Mouse (Mus musculus) right cerebral cortex, postnatal 25 days (tissue): ENCODE results near the gene Wdr1.

Source experiments
- DNase-seq: peaks from one replicate; pipeline ENCODE4 v3.0.0; 2022

Gene Wdr1

DNA sequence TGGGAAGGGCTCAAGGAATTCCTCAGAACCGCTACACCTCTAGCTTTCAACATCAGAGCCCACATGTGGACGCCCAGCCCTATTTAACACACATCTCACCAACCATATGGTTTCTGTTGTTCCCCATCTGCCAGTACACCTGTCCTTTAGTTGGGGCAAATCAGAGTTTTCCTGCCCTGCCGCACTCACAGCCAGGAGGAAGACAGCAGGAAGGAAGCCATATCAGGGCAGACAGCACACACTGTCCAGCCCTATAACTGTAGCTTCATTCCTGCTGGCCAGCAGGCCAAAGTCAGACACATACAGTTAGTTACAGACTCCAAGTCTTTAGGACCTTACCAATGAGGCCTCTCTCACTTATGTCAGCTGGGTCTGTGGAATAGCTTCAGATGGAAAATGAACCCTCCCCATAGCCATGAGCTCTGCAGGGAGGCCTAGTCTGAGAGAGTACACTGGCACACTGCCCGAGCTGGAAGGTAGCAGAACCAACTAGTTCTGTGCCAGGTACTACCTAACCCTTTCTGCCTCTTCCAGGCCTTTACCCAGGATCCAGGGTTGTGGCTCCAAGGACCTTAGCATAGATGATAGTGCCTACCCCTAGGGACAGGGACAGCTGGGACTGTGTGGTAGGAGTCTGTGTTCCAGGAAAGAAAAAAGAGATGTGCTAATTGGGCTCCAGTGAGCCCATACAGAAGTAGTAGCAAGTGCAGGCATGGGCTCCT is 19.4 kb downstream of the Wdr1 start:
- DNase-seq = no peak

DNA sequence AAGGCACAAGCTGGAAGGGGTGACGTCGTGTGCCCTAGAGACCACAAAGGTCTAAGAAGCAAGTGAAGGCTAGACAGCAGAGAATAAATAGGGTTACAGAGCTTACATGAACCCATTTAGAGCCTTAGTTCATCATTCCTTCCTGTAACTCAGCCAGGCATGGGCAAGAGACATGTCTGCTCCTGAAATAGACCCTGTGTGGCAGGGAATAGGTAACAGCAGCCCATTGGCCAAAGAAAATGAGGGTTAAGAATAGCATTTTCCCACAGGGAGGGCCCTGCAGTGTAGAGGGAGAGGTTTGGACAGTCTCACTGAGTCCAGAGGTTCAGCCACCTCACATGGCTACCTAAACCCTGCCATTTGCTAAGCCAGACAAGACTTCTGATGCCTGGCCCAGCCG is 21.3 kb downstream of the Wdr1 start:
- DNase-seq = no peak

DNA sequence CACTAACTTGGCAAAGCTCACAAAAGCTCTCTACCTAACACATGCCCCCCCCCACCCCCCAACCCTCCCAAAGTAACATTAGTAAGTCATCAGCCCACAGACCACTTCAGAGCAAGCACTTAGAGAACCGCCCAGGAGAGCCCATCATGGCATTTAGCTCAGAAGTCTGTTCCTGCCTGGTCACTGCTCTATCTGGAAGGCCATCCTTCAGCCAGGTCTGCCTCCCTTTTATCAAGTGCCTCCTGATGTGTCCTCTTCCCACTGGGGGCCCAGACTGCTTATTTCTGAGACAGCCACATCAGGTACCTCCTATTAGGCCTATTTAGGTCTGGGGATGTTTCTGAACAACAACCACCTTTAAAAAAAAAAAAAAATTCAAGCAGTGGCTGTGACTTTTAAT is 22.1 kb downstream of the Wdr1 start:
- no peak for DNase-seq

DNA sequence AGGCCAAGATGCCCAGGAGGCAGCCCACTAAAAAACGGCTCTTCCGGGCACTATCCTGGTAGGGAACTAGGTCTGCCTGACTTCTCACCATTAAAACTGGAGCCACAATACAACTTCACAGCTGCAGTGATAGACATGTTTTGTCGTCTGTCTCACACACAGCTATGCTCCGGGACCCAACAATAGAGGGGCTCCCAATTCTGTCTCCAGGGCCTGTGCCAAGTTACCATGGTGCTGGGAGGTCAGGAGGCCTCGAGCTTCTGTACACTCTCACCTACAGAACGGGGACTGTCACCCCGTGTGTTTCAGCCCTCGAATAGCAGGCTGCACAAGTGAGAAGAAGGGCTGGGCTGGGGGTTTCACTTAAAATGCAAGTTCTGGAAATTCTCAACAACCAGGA is 24.5 kb downstream of the Wdr1 start:
- DNase-seq = no peak

DNA sequence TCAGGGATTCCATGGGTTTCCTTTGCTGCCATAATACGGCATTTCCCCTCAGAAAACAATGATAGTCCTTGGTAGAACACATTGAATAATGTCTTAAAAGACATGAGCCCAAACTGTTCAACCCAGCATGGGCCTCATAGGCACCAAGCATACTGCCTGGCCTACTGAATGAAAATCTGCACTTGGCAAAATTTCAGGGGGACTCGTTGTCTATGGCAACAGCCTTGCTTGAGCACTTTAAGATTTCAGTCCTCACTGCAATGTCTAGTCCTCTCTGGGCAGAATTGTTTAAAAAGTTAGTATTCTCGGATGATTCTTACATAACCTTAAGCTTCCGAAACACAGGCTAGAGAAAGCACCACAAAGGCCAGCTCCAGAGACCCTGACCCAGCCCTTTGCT is 25.2 kb downstream of the Wdr1 start:
- no peak for DNase-seq

DNA sequence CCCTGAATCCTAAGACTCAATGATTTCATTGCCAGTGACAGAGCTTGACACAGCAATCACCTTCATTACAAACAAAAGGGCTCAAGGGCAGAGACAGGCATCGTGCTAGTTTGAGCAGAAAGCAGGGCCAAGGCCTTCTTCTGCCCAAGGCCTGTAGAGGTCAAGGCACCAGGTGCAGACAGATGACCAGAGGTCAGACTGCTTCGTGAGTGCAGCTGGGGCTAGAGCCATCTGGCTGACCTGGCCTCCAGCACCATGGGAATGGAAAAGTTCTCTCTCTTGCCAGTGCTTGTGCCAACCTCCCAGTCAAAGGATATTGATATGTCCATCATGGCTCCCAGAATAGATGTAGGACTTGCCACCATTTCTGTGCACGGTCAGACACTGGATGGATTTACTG is 26.2 kb downstream of the Wdr1 start:
- DNase-seq = no peak

DNA sequence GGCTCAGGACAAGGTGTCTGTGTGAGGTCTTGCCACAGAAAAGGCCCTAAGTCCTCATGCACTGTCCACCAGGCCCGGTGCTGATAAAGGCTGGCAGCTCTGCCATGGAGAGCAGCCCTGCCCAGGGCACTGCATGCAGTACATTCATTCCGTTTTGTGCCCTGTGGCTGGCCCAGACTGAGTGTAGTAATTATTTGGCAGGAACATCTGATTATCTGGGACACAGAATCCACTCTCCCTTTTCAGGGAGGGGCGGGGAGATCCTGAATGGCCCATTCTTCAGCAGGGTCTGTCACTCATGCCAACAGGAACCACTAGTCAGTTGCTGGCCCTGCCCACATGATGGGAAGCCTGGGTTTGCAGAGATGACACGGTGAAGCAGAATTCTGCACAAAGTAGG is 30.9 kb downstream of the Wdr1 start:
- peak; percentile 34 for DNase-seq

DNA sequence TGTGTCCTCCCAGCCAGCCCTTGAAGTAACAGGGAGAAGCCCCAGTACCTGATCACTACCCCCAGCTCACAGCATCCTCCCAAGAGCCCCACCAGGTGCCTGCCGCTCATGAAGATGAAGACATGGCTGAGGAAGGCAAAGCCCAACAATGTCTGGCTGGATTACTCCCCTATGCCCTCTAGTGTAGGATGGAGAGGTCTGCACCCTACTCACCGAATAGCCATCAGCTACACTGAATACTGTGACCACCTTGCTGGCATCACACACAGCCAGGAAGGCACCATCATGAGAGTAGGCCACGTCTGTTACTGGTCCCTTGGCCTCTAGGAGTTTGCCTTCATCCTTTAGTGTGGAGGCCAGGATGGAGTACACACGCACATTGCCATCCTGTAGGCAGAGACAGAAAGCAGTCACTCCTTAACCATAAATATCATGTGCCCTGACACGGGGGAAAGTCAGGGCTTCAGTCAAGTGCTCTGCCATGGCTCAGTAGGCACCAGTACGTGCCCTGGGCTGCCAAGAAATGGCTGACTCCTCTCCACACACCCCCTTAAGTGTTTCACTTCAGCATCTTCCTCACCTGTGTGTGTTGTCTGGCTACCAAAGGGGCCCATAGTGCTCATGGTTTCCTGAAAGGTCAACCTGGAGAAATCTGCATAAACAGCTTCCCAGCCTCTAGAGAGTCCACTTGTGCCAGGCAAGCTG is 33.1 kb downstream of the Wdr1 start:
- no peak for DNase-seq

DNA sequence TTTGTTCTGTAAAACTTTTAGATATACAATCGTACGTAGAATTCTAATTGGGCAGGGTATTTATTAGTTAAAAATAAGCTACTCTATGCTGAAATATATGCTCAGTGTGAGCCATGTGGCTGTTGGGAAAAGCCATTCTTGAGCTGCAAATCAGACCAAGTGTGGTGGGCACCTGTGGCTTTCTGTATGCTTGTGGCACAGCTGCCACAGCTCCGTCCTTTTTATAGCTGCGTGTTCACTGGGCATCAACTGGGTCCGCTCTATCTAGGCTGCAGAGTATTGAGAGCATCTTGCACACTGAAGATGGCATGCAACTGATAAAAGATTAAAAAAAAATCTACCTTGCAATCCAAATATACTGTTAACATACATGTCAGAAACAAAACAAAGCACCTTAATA is 40.0 kb downstream of the Wdr1 start:
- no peak for DNase-seq

DNA sequence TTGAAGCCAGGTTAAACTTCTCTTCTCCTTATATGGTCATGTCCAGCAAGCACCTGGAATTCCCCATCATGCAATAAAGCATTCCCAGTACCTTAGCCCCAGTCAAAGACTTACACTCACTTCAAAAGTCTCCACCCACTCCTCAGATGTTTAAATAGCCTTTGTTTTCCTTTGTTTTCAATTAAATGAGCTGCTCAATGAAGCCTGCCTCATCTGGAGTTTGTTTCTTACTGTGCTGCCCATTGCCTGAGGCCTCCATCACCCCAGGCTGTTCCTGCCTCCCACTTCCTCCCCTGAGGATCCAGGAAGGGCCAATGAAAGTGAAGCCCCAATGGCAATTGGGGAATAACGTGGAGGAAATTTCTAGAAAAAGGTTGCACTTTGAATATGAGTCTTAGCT is 42.2 kb downstream of the Wdr1 start:
- DNase-seq = no peak

DNA sequence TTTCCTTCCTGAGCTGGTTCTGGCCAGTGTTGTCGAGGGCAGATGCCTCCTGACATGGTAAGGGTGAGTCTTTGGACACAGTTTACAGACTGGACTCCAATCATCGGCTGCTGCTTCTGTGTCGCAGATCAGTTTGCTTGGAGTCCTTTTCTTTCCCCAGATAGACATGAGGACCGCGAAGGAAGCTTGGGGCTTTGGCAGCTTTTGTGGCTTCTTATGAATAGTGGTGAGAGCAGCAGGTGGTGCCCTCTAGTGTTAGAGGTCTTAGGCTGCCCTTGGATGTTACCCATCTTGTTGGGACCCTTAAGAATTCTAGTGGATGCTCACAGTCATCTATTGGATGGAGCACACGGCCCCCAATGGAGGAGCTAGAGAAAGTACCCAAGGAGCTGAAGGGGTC is 46.8 kb downstream of the Wdr1 start:
- DNase-seq = no peak

DNA sequence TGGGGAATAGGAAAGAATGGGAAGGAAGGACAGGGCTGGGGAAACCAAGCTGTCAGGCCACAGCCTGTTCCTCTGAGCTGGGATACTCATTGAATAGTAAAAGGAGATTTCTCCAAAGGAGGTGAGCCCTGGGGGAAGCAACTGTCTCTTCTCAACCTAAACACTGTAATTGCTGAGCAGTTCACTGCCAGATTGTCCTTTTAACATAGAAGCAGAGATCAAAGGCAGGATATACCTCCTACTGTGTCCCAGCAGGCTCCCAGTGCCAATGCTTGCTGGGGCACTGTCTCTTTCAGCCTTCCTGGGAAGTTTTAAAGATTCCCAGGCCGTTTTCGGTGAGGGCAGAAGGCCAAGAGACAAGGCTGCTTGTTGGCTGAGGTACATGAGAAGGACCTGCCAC is 50.0 kb downstream of the Wdr1 start:
- no peak for DNase-seq

DNA sequence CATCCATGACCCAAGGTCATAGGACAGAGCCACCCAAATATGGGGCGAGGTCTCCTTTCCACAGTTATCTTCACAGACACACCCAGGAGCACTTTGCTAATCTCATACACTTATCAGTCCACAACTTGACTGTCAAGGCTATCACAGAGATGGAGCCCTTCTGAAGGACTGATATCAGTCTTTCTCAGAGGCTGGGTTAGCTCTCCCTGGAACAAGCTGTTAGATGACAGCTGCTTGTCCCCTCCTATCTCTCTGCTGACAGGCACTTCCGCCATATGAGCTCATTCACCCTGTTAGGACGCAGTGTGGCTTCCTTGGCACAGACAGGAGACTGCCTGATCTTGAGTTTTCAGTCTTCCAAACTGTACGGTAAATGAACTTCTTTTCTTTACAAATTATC is 53.5 kb downstream of the Wdr1 start:
- no peak for DNase-seq

DNA sequence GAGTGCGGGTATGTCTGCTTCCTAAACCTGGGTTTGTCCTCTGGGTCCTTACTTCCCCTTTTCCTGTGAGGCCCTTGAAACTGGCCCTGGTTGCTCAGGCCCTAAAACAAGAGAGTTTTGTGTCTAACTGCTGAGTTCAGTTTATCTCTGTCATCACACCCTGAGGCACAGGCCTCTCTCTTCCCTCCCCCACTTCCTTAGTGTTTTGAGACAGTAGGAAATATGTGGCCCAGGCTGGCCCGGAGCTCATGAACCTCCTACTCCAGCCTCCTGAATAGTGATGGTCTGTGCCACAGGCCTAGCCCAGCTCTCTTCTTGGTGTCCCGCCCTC is 57.6 kb downstream of the Wdr1 start:
- no peak for DNase-seq

DNA sequence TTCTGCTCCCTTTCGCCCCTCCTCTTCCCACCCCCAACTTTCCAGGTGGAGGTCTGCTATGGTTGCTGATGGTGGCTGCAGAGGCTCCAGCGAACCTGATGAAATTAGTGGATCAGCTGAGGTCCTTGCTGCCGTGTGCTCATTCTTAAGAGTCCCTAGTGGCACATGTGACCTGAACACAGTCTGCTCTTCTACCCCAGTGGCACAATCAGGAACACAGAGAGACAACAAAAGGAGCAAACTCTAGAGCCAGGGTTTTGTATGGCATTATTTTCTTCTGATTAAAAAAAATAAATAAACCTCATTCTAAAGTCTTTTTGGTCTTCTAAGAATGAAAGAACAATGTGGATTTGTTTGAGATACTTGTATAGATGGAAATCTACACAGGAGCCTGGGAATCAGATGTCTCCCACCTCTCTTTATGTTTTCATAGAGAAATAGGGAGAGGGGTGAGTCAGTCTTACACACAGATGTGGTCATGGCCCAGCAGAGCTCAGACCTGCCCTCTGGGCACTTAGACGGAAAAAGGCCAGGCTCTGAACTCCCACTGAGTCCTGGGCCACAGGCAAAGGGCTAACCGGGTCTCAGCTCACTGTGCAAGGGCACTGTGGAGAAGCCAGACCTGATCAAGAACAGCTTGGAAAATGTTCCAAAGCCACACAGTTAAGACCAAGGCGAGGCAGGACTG is 58.1 kb downstream of the Wdr1 start:
- DNase-seq = no peak

DNA sequence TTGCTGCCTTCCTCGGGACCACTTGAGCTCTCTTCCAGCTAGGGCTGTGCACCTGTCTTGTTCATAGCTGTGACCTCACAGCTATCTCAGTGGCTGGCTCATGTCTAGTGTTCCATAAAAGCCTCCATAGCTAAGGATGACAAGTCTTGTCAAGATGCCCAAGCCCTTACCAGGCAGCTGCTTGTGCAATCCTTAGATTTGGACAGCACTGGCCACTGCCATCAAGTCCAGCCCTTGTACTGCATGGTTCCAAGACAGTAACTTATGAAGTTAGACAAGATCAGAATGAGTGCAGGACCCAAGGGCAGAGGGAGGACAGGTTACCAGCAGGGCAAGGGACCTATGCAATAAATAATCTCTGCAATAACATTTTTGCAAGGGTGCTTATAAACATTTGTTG is 58.9 kb downstream of the Wdr1 start:
- no peak for DNase-seq

DNA sequence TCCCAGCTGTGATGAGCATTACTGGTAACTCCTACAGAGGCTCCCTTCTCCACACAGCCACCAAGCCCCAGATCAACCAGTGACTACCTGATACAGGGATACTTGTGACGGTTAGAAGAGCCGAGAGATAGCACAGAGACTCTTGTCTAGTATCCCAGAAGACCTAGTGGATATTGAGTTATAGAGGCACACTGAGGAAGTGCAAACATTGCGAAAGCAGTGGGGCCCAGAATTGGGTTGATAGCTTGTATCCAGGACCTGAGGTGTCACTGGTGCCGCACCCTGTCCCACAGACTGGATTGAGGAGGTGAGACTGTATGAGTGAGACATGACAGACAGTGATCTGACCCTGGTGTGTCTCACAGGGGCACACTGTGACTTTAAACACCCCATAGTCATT is 60.0 kb downstream of the Wdr1 start, which contains the start of gene Slc2a9:
Gene Slc2a9 (minus strand): TSS at position 152 of the 400 bp plus-strand sequence.
- no peak for DNase-seq

DNA sequence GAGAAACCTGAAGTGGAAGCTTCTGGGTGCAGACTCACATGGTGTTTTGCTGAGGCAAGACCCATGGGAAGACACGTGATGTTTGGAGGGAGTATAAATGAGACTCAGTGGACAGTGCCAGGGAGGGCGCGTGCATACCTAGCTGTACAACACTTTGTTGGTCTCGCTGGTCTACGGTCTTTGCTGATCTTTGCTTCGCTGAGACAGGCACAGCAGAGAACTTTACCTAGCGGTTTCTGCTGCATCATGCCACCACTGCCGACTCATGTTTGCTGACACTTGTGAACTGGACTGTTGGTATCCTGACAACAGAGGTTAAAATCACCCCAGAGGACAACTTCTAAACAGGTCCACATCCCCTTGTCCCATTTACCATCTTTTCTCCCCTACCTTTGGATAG is 63.0 kb downstream of the Wdr1 start:
- DNase-seq = no peak

DNA sequence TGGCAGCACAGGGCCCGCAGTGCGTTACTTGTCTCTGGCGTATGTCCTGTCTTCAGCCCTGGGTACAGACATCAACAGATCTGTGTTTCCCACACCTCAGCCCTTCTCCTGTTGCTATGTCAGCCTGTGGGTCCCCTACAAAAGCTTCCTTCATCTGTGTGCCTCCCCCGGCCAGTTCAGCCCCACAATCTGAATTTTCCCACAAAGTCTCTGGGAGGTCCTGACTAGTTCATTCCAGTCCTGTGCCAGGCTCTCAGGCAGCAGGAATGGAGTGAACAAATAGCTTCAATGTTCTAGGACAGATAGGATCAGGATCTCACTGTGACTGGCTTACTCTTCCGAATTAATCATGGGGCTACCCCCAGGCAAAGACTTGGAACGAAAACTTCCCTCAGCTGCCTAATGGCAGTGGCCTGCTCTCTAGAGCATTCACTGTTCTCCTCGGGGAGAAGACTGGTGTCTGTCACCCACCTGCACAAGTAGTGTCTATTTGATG is 63.7 kb downstream of the Wdr1 start:
- DNase-seq = no peak

DNA sequence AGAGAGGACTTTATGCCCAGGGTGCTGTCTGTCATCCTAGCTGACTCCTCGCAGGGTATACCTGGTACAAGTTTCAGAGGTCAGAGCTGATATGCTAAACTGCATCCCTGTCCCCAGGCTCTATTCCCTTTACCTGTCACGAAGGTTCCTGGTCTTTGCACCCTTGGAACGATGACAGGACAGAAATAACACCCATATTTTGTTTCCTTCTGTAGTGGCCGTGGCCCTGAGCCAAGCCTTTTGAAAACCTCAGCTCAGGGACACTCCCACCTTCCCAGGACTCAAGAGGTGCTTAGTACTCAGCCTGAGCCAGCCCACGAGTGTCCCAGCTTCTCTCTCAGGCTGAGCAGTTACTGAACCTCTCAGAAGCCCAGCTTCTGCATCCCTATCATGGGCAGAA is 64.5 kb downstream of the Wdr1 start:
- DNase-seq = no peak

DNA sequence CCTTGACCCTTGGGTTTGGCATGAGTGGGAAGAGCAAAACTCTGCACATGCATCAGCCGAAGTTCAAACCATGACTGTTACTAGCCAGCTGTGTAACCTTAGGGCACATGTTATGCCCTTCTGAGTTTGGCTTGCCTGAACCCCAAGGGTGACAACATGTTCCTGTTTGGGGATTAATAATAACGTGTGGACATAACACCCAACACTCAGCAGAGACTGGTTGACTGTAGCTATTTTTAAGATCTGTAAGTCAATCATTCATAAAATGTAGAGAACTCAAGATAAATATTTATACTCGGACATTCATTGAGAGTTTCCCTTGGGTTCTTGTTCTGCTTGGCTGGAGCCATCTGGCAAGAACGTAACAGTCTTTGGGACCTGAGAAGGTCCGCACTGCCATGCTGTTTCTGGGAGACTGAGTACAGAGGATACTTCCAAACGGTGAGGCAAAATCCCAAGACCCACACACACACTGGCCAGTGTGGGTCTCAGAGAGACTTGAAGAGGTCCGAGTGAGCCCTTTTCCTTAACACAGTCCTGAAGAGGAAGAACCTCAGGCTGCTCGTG is 66.4 kb downstream of the Wdr1 start:
- DNase-seq = no peak

DNA sequence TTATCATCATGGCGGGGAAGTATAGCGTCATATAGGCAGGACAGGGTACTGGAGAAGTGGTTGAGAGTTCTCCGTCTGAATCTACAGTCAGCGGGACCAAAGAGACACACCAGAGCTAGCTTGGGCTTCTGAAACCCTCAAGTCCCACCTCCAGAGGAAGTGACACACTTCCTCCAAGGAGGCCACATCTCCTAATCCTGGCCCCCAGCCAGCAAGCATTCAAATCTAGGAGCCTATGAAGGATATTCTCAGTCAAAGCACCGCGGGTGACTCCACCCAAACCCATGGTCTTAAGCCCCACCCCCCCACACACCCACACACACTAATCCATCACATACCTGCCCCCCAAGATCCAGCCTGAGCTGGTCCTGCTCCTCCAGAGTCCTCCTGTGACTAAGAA is 69.1 kb downstream of the Wdr1 start:
- DNase-seq = no peak

DNA sequence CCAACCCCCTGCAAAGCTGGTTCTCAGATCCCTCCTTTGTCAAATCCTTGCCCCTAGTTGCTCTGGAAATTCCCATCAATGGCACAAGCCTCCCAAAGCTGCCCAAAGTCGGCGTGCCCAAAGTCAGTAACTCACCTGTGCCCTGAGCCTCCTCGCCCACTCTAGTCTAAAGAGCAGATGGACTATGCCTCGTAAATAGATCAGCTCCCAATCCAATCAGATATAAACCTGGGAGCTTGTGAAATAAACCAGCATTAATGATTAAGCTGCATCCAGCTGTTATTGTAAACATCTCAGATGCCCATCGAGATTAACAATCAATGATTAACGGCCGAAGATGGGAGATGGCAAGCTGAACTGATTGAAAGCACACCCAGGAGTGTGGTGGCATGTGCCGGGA is 71.3 kb downstream of the Wdr1 start:
- DNase-seq = no peak

DNA sequence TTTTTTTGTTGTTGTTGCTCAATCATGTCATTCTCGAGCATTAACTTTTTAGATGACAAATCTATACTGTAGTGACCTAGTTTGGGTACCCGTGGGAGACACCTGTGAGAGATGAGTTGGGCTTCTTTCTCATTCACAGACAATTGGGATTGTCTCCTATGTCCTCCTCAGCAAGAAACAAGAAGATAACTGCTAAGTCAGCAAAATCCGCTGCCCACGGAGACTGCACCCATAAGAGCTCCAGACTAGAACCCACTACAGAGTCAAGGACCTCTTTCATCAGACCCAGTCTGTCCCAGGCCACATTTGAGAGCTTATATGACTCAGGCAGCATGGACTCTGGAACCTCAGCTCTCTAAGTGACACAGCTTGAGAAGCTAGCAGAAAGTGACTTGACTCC is 73.3 kb downstream of the Wdr1 start:
- DNase-seq = no peak
